Mouse (Mus musculus) limb, embryonic 14.5 days (tissue): ENCODE measurements at regions not wholly inside any gene's neighbourhood (a gene's known extent, or its start where the extent isn't known, plus 50 kb on each side); places are given as distances from the start of the nearest gene placed in this dataset.

Source experiments
- ATAC-seq: fragments of 200-750 bp; cut with Nextera tagmentation; 2 replicates; pipeline ENCODE4 v1.8.0; 2017; ENCODE audit warnings: low read depth, moderate number of reproducible peaks, moderate TSS enrichment; ENCODE audit not compliant: low FRiP score
- DNase-seq: peaks from one replicate; pipeline ENCODE4 v3.0.0-alpha.2; 2015; ENCODE audit warnings: low spot score
- H3K27ac ChIP-seq: fragments of 300-500 bp; sonication (generic); replicated peaks from 2 replicates; pipeline ENCODE4 v1.5.1; 2014; ENCODE audit warnings: low read depth, mild to moderate bottlenecking, low read length, moderate library complexity, mixed read lengths
- H3K27me3 ChIP-seq: fragments of 300-500 bp; sonication (generic); 2 replicates; pipeline ENCODE4 v1.6.1; 2014; ENCODE audit warnings: low read length, mixed read lengths; ENCODE audit not compliant: control insufficient read depth, insufficient read depth
- H3K36me3 ChIP-seq: fragments of 300-500 bp; sonication (generic); 2 replicates; pipeline ENCODE4 v1.6.1; 2014; ENCODE audit warnings: mild to moderate bottlenecking, low read length, moderate library complexity, mixed read lengths; ENCODE audit not compliant: control insufficient read depth, insufficient read depth
- H3K4me1 ChIP-seq: fragments of 300-500 bp; sonication (generic); 2 replicates; pipeline ENCODE4 v1.6.1; 2014; ENCODE audit warnings: antibody characterized with exemption, low read length, mixed read lengths; ENCODE audit not compliant: control insufficient read depth, insufficient read depth
- H3K4me2 ChIP-seq: fragments of 300-500 bp; sonication (generic); replicated peaks from 2 replicates; pipeline ENCODE4 v1.6.1; 2014; ENCODE audit warnings: low read depth, mild to moderate bottlenecking, low read length, moderate library complexity; ENCODE audit not compliant: severe bottlenecking
- H3K4me3 ChIP-seq: fragments of 300-500 bp; sonication (generic); replicated peaks from 2 replicates; pipeline ENCODE4 v1.5.1; 2014; ENCODE audit warnings: low read length
- H3K9ac ChIP-seq: fragments of 300-500 bp; sonication (generic); 2 replicates; pipeline ENCODE4 v1.6.1; 2014; ENCODE audit warnings: mild to moderate bottlenecking, low read depth, low read length, moderate library complexity; ENCODE audit not compliant: severe bottlenecking
- H3K9me3 ChIP-seq: fragments of 300-500 bp; sonication (generic); 2 replicates; pipeline ENCODE4 v1.6.1; 2016; ENCODE audit warnings: low read length; ENCODE audit not compliant: control insufficient read depth
- POLR2A ChIP-seq: fragments of 200-500 bp; IDR thresholded peaks from 2 replicates; pipeline ENCODE4 v1.8.0; 2012; ENCODE audit warnings: inconsistent platforms, mild to moderate bottlenecking, moderate library complexity, borderline replicate concordance; ENCODE audit not compliant: insufficient read depth, insufficient read length; ENCODE audit errors: extremely low read depth
- WGBS: fragments of 180-500 bp; shearing (Covaris S2); extraction: QIAGEN DNeasy Blood & Tissue Kit; methylation state at CpG from one replicate; pipeline ENCODE4 v1.1.7; 2014; 5-methylcytosine and 5-hydroxymethylcytosine counted together

DNA sequence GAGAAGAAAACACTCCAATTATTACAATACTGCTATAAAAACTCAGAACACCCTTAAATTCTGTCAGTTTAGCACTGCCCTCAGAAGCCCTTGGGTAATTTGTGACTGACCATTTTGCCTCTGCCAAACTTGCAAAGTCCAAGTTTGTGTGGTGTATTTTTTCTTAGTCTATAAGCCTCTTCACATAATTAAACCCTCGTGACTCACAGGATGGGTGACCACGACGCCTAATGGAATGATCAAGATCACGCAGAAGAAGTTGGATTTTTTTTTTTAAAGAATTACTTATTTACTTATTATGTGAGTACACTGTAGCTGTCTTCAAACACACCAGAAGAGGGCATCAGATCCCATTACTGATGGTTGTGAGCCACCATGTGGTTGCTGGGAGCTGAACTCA, 214.4 kb upstream of the Smim15 start:
- peaks cover 24% of the 10 kb centered on the region for H3K4me1 ChIP-seq
- H3K36me3 ChIP-seq = no peaks in the 10 kb centered on the region
- TF ChIP-seq POLR2A = no peak
- H3K27me3 ChIP-seq = no peaks in the 10 kb centered on the region
- no peaks in the 10 kb centered on the region for H3K9me3 ChIP-seq
- H3K4me3 ChIP-seq = no peak overlapping the region
- H3K9ac ChIP-seq = no peak overlapping the region
- DNase-seq = no peak
- H3K4me2 ChIP-seq = no peak overlapping the region
- H3K27ac ChIP-seq = no peak overlapping the region
- ATAC-seq = no peak
- 90% methylated on average over 4 of the region's 4 CpGs for WGBS

GRCm38 (mm10) chr13:107825636-107826035, 218.6 kb upstream of the Smim15 start:
- WGBS = 75% methylated on average over 4 of the region's 4 CpGs
- no peaks in the 10 kb centered on the region for H3K9me3 ChIP-seq
- H3K27ac ChIP-seq = no peak overlapping the region
- ATAC-seq = no peak
- no peak overlapping the region for H3K4me2 ChIP-seq
- H3K9ac ChIP-seq = no peak overlapping the region
- H3K4me3 ChIP-seq = no peak overlapping the region
- H3K4me1 ChIP-seq = peaks cover 17% of the 10 kb centered on the region
- no peak for DNase-seq
- no peak for TF ChIP-seq POLR2A
- H3K27me3 ChIP-seq = no peaks in the 10 kb centered on the region
- no peaks in the 10 kb centered on the region for H3K36me3 ChIP-seq

DNA sequence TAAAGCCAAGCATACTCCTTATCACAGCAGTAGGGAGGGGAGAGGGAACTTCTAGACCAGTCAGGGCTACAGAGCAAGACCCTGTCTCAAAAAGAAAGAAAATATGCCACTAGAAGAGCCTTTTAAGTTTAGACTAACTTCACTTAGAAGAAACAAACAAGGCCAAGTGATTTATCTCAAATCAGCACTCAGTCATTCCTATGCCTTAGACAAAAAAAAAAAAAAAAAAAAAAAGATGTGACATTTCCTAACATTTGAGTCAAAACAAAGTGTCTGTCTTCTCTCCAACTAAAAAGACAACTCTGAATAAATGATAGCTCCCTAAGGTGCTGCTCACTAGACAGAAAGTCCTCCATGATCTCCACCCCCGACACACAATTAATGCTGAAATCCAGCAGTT, 220.9 kb upstream of the Smim15 start:
- no peak overlapping the region for H3K4me2 ChIP-seq
- H3K9ac ChIP-seq = no peak overlapping the region
- no peak for DNase-seq
- no peaks in the 10 kb centered on the region for H3K9me3 ChIP-seq
- no peak for ATAC-seq
- WGBS = 60% methylated on average over 1 of the region's 1 CpGs
- no peak for TF ChIP-seq POLR2A
- H3K27ac ChIP-seq = no peak overlapping the region
- H3K4me1 ChIP-seq = peaks cover 13% of the 10 kb centered on the region
- no peaks in the 10 kb centered on the region for H3K27me3 ChIP-seq
- H3K4me3 ChIP-seq = no peak overlapping the region
- H3K36me3 ChIP-seq = no peaks in the 10 kb centered on the region

GRCm38 (mm10) chr13:107822198-107822597, 222.0 kb upstream of the Smim15 start:
- 51% methylated on average over 2 of the region's 2 CpGs for whole genome bisulfite sequencing
- H3K9me3 ChIP-seq = no peaks in the 10 kb centered on the region
- no peaks in the 10 kb centered on the region for H3K36me3 ChIP-seq
- peaks cover 13% of the 10 kb centered on the region for H3K4me1 ChIP-seq
- no peak overlapping the region for H3K4me2 ChIP-seq
- no peak overlapping the region for H3K27ac ChIP-seq
- no peak for DNase-seq
- H3K27me3 ChIP-seq = no peaks in the 10 kb centered on the region
- H3K9ac ChIP-seq = no peak overlapping the region
- H3K4me3 ChIP-seq = no peak overlapping the region
- 0 out of 2 replicates have a peak, but pooled peaks have one; percentile 26 for ATAC-seq
- TF ChIP-seq POLR2A = no peak

GRCm38 (mm10) chr13:107813562-107814161, 230.6 kb upstream of the Smim15 start:
- DNase-seq (no peak), ATAC-seq (no peak)
- Histone ChIP-seq H3K9ac (no peak overlapping the region), H3K4me1 (0 out of 2 replicates have a peak, but pooled peaks cover 3% of the 10 kb centered on the region), H3K36me3 (no peaks in the 10 kb centered on the region), H3K4me3 (no peak overlapping the region), H3K27me3 (no peaks in the 10 kb centered on the region), H3K27ac (no peak overlapping the region), H3K4me2 (no peak overlapping the region), H3K9me3 (no peaks in the 10 kb centered on the region)
- no peak for TF ChIP-seq POLR2A
- 60% methylated on average over 9 of the region's 9 CpGs for WGBS
